Mouse (Mus musculus) limb, embryonic 13.5 days (tissue): ENCODE measurements at regions not wholly inside any gene's neighbourhood (a gene's known extent, or its start where the extent isn't known, plus 50 kb on each side); places are given as distances from the start of the nearest gene placed in this dataset.

Experiments used
- ATAC-seq: fragments of 200-750 bp; cut with Nextera tagmentation; 2 replicates; pipeline ENCODE4 v1.8.0; 2017; ENCODE audit warnings: low read depth, moderate number of reproducible peaks, moderate TSS enrichment; ENCODE audit not compliant: low FRiP score
- H3K27ac ChIP-seq: fragments of 300-500 bp; sonication (generic); 2 replicates; pipeline ENCODE4 v1.5.1; 2015; ENCODE audit warnings: inconsistent platforms, mild to moderate bottlenecking, moderate library complexity
- H3K27me3 ChIP-seq: fragments of 300-500 bp; sonication (generic); 2 replicates; pipeline ENCODE4 v1.6.1; 2015; ENCODE audit warnings: mild to moderate bottlenecking, inconsistent platforms
- H3K36me3 ChIP-seq: fragments of 300-500 bp; sonication (generic); 2 replicates; pipeline ENCODE4 v1.6.1; 2015; ENCODE audit warnings: inconsistent platforms, mild to moderate bottlenecking, moderate library complexity
- H3K4me1 ChIP-seq: fragments of 300-500 bp; sonication (generic); 2 replicates; pipeline ENCODE4 v1.6.1; 2015; ENCODE audit warnings: inconsistent platforms
- H3K4me2 ChIP-seq: fragments of 300-500 bp; sonication (generic); replicated peaks from 2 replicates; pipeline ENCODE4 v1.6.1; 2015; ENCODE audit warnings: inconsistent platforms, mild to moderate bottlenecking, moderate library complexity
- H3K4me3 ChIP-seq: fragments of 300-500 bp; sonication (generic); 2 replicates; pipeline ENCODE4 v1.5.1; 2015; ENCODE audit warnings: moderate library complexity, mild to moderate bottlenecking, inconsistent platforms
- H3K9ac ChIP-seq: fragments of 300-500 bp; sonication (generic); 2 replicates; pipeline ENCODE4 v1.6.1; 2015; ENCODE audit warnings: mild to moderate bottlenecking, inconsistent platforms
- H3K9me3 ChIP-seq: fragments of 300-500 bp; sonication (generic); 2 replicates; pipeline ENCODE4 v1.6.1; 2016; ENCODE audit warnings: inconsistent platforms
- WGBS: fragments of 180-500 bp; shearing (Covaris S2); methylation state at CpG from one replicate; pipeline ENCODE4 v1.1.7; 2015; 5-methylcytosine and 5-hydroxymethylcytosine counted together

DNA sequence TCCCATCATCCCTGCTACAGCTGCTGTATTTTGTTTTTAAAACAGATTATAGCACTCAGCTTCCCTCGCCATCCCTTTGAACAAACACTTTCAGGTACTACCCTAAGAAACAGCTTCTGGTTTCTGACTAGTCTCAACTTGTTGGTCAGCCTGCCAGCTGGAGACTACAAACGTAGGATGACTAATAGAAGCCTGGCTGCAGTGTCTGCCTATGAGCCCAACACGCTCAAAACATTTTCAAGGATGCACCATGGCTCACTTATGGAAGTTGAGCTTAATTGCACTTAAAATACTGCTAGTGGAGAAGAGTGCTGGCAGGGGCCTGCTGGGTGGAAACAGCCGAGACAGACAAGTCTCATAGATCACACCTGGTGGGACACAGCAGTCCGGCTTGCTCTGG is 234.4 kb upstream of the Tenm4 start:
- no peak overlapping the region for H3K9ac ChIP-seq
- no peaks in the 10 kb centered on the region for H3K9me3 ChIP-seq
- no peaks in the 10 kb centered on the region for H3K4me1 ChIP-seq
- no peak overlapping the region for H3K4me3 ChIP-seq
- 77% methylated on average over 5 of the region's 5 CpGs for WGBS
- H3K27ac ChIP-seq, result no peak overlapping the region
- H3K27me3 ChIP-seq, result no peaks in the 10 kb centered on the region
- H3K4me2 ChIP-seq, result no peak overlapping the region
- no peaks in the 10 kb centered on the region for H3K36me3 ChIP-seq
- no peak for ATAC-seq

DNA sequence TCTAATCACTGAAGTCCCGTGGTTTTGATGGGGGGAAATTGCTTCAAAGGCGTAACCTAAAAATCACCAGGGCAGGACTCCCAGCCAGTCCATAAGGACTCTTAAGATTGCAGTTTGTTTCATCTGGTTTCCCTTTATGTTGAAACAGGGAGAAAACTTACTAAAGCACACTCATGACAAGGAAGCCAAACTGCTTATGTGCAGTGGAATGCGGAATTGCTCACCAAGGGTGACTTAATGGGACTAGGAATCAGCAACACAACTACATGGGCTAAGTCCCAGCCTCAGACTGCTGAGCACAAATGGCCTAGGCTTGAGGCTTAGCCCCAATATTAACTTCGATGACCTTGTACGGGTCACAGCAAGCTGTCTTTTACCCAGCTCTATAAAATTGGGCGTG is 227.6 kb upstream of the Tenm4 start:
- Histone ChIP-seq H3K27me3 (no peaks in the 10 kb centered on the region), H3K9ac (no peak overlapping the region), H3K4me2 (no peak overlapping the region), H3K4me3 (no peak overlapping the region), H3K4me1 (no peaks in the 10 kb centered on the region), H3K27ac (no peak overlapping the region), H3K9me3 (no peaks in the 10 kb centered on the region), H3K36me3 (no peaks in the 10 kb centered on the region)
- ATAC-seq, result no peak
- 80% methylated on average over 6 of the region's 6 CpGs for WGBS

DNA sequence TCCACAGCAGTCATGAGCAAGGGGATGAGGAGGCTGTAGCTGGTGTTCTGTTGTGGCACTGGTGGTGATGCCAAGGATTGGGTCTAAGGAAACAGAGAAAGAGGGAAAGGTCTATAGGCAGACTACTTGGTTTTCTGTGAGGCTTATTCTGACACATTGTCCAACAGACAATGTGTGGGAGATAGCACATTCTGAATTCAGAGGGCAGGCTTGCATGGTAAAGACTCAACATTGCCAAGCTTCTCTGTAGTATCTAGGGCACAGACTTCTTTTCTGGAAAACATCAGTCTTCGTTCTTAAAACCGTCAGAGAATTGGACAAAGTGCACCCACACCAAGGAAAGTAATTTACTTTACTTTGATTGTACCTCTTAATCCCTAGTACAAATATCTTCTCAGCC is 218.7 kb upstream of the Tenm4 start:
- no peak for ATAC-seq
- H3K4me3 ChIP-seq, result no peak overlapping the region
- H3K4me2 ChIP-seq, result no peak overlapping the region
- 90% methylated on average over 2 of the region's 2 CpGs for WGBS
- H3K36me3 ChIP-seq, result no peaks in the 10 kb centered on the region
- H3K27ac ChIP-seq, result no peak overlapping the region
- no peaks in the 10 kb centered on the region for H3K9me3 ChIP-seq
- no peaks in the 10 kb centered on the region for H3K4me1 ChIP-seq
- H3K9ac ChIP-seq, result no peak overlapping the region
- H3K27me3 ChIP-seq, result no peaks in the 10 kb centered on the region

DNA sequence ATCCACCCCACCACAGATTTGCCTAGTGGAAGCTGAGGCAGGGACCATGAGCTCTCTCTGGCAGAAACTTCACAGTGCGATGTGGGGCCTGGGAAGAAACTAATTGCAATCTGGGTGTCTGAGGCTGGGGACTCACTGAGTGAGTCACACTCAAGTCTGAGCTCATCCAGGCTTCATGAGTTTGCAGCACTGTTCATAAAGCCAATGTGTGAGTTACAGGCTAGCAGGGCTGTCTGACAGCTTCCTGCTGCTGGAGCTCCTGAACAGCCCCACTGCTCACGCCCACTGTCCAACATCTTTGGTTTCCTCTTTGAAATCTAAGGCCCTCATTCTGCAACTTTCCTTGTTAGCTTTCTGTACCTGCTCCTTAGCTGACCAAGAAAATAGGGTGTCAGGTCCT is 216.5 kb upstream of the Tenm4 start:
- Histone ChIP-seq H3K9ac (no peak overlapping the region), H3K27me3 (no peaks in the 10 kb centered on the region), H3K36me3 (no peaks in the 10 kb centered on the region), H3K9me3 (no peaks in the 10 kb centered on the region), H3K4me1 (no peaks in the 10 kb centered on the region), H3K4me3 (no peak overlapping the region), H3K27ac (no peak overlapping the region), H3K4me2 (no peak overlapping the region)
- ATAC-seq, result no peak
- WGBS, result 88% methylated on average over 2 of the region's 2 CpGs

DNA sequence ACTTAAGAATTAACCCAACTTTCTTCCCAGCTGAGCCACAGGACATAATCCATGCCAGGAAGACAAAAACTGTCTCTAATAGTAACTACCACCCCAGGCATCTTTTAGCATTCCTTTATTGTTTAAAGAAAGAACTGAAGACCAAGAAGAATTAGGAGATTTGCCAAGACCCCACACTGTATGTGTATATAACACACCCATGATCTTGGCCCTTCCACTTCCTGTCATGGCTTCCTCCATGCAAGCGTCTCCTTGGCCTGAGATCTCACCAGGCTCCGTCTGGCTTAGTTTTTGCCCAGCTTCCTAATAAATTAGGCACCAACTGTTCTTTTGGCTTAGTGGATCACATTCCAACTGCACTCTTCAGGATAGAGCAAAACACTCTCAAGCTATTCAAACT is 215.9 kb upstream of the Tenm4 start:
- H3K4me1 ChIP-seq, result no peaks in the 10 kb centered on the region
- no peak for ATAC-seq
- H3K9me3 ChIP-seq, result no peaks in the 10 kb centered on the region
- H3K27me3 ChIP-seq, result no peaks in the 10 kb centered on the region
- no peak overlapping the region for H3K9ac ChIP-seq
- H3K4me3 ChIP-seq, result no peak overlapping the region
- no peaks in the 10 kb centered on the region for H3K36me3 ChIP-seq
- WGBS, result 75% methylated on average over 2 of the region's 2 CpGs
- no peak overlapping the region for H3K4me2 ChIP-seq
- no peak overlapping the region for H3K27ac ChIP-seq

DNA sequence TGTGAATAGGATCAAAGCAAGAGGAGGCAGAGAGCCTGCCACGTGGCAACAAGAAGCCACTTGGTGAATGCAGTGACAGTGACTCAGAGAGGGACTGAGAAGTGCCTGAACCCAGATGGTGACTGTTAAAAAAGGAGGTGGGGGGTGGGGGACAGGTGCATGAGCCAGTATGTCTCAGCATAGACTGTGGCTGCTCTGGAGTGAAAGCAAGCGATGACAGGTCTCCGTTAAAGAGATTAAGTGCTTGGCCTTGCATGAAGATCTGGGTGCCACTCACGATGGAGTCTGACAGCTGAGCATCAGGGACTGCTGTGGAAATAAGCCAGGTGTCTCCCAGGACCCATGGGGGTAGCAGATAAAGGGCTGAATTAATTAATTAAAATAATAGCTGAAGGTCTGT is 212.0 kb upstream of the Tenm4 start:
- no peaks in the 10 kb centered on the region for H3K27me3 ChIP-seq
- no peak for ATAC-seq
- 70% methylated on average over 4 of the region's 4 CpGs for WGBS

DNA sequence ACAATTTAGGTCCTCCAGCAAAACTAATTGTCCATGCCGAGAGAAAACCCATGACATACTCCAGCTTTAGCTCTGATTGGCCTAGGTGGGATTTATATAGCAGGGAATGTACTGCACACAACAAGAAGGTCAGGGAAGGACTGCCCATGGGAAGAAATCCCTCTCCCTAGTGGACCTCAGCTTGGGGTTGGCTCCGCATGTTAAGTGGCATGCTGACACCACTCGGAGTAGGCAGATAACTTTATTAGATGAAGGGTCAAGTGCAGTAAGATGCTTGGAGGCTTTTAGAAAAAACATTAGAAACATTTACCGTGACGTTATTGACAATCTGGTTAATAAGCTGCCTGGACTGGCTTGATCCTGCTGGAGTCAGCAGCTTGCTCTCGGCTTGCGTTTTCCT is 199.2 kb upstream of the Tenm4 start:
- 80% methylated on average over 7 of the region's 7 CpGs for WGBS
- H3K27ac ChIP-seq, result no peak overlapping the region
- no peak for ATAC-seq

More for the DNA sequence above, 212.0 kb upstream of the Tenm4 start:
- Histone ChIP-seq H3K4me3 (no peak overlapping the region), H3K4me1 (no peaks in the 10 kb centered on the region), H3K27ac (no peak overlapping the region), H3K36me3 (no peaks in the 10 kb centered on the region), H3K9me3 (no peaks in the 10 kb centered on the region), H3K4me2 (no peak overlapping the region), H3K9ac (no peak overlapping the region)

DNA sequence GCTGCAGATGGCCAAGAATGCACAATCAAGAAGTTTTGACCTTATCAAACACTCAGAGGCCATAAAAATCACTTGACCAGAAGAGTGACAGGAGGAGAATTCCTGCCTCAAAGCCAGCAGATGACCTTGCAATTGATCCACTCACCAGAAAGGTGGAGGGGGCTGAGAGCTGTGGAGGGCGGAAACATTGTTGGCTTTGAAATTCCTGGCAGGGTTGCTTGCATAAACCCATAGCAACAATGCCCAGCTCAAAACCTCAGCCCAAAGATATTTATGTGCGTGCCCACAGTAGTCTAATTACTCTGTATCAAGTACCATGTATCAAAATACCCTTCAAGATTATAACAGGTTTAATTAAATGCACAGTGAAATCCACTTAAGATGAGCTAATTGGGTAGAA is 197.0 kb upstream of the Tenm4 start:
- H3K9ac ChIP-seq, result no peak overlapping the region
- H3K4me2 ChIP-seq, result no peak overlapping the region
- H3K27me3 ChIP-seq, result no peaks in the 10 kb centered on the region
- no peak overlapping the region for H3K27ac ChIP-seq
- H3K4me1 ChIP-seq, result no peaks in the 10 kb centered on the region
- WGBS, result 89% methylated on average over 2 of the region's 2 CpGs
- H3K36me3 ChIP-seq, result no peaks in the 10 kb centered on the region
- no peak overlapping the region for H3K4me3 ChIP-seq
- no peak for ATAC-seq
- H3K9me3 ChIP-seq, result no peaks in the 10 kb centered on the region

More for the DNA sequence above, 199.2 kb upstream of the Tenm4 start:
- no peak overlapping the region for H3K4me3 ChIP-seq
- H3K36me3 ChIP-seq, result no peaks in the 10 kb centered on the region
- H3K9ac ChIP-seq, result no peak overlapping the region
- no peak overlapping the region for H3K4me2 ChIP-seq
- no peaks in the 10 kb centered on the region for H3K9me3 ChIP-seq
- no peaks in the 10 kb centered on the region for H3K4me1 ChIP-seq
- H3K27me3 ChIP-seq, result no peaks in the 10 kb centered on the region

DNA sequence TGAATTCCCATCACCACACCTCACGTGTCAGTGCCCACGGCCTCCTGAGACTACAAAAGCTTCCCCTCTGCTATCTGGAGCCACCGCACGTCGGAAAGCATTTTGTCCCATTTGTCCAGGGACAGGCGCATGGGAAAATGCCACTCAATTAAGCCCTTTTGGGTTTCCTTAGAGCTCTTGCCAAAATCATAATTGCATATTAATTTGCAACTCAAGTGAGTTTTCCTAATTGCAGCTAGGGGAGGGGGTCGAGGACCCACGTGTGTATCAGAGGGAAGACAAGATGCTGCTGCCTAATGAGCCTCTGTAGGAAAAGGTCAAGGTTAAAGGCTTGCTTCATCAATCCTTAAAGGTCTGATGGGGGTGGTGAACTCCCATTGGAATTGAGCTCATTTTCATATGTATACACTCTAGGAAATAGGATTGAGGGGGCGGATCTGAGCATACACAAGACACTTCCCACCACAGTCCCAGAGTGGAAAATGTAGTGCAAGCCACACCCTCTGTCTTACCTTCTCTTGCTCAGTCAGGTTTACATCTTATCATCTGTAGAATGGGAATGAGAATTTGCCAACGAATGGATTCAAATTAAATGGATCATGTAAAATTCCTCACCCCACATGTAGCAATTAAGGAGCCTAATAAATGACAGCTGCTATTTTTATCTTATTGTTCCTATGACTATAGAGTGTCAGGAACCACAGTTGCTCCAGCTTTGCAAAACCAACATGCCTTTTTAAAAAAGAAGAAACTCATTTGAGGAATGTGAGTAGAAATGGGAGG is 179.6 kb upstream of the Tenm4 start:
- Histone ChIP-seq H3K27me3 (no peaks in the 10 kb centered on the region), H3K4me1 (no peaks in the 10 kb centered on the region), H3K9ac (no peak overlapping the region), H3K4me2 (no peak overlapping the region), H3K27ac (no peak overlapping the region), H3K4me3 (no peak overlapping the region), H3K36me3 (no peaks in the 10 kb centered on the region), H3K9me3 (no peaks in the 10 kb centered on the region)
- no peak for ATAC-seq
- 66% methylated on average over 10 of the region's 10 CpGs for WGBS

DNA sequence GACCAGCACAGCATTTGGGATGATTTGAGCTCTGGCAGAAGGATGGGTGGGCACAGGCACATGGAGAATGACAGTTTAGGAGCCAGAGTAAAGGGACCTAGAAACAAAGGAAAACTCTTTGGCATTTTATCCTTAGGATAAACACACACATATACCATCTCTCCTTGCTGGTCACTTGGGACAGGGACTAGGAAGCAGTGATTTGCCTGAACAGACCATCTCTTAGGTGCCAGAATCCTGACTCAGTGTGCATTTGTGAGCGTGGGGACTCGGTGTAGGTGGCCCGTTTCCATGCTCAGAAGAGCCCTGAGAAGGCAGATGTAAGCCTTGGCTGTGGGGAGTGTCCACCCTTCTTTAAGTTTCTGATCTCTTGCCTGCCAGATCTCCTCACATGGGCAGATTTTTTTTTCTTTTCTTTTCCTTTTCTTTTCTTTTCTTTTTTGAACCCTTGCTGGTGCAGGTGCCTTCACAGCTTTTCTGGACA is 179.0 kb upstream of the Tenm4 start:
- H3K4me2 ChIP-seq, result no peak overlapping the region
- H3K36me3 ChIP-seq, result no peaks in the 10 kb centered on the region
- no peaks in the 10 kb centered on the region for H3K9me3 ChIP-seq
- no peak overlapping the region for H3K9ac ChIP-seq
- no peak for ATAC-seq
- no peak overlapping the region for H3K4me3 ChIP-seq
- no peak overlapping the region for H3K27ac ChIP-seq
- 84% methylated on average over 3 of the region's 3 CpGs for WGBS
- H3K27me3 ChIP-seq, result no peaks in the 10 kb centered on the region
- H3K4me1 ChIP-seq, result no peaks in the 10 kb centered on the region

DNA sequence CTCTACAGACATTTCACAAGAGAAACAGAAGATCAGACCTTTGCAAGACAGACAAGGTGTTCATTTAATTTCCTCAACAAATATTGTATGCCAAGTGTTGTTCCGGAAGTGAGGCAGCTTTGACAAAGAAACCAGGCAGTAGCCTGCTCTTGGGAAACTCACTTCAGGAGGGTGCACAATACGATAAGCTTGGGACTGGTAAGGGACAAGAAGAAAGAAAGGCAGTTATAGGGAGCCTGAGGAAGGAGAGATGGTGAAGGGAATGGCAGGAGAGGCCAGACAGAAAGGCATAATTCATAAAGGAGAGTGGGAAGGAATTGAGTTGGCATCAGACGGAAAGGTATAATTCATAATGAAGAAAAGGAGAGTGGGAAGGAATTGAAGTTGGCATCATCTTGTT is 178.5 kb upstream of the Tenm4 start:
- Histone ChIP-seq H3K36me3 (no peaks in the 10 kb centered on the region), H3K9me3 (no peaks in the 10 kb centered on the region), H3K4me2 (no peak overlapping the region), H3K9ac (no peak overlapping the region), H3K27ac (no peak overlapping the region), H3K4me3 (no peak overlapping the region), H3K27me3 (no peaks in the 10 kb centered on the region), H3K4me1 (no peaks in the 10 kb centered on the region)
- ATAC-seq, result no peak
- 81% methylated on average over 3 of the region's 3 CpGs for WGBS

DNA sequence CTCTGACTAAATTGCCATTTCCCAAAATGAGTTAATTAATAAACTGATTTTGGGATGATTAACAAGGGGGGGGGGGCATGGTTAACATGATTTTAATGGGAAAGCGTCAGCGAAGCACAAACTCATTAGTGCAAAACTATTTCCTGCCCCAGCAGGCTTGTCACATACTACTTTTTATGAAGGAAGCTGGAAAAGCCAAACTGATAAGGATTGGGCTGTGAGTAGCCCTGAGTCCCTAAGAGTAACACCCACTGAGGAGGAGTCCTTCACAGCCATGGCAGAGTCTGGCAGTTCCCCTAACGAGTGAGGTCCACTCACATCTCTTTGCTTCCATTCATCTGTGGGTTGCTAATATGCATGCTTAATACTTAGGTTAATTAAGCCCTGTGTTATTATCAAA is 173.9 kb upstream of the Tenm4 start:
- Histone ChIP-seq H3K4me1 (no peaks in the 10 kb centered on the region), H3K27me3 (no peaks in the 10 kb centered on the region), H3K4me3 (no peak overlapping the region), H3K9ac (no peak overlapping the region), H3K36me3 (no peaks in the 10 kb centered on the region), H3K4me2 (no peak overlapping the region), H3K27ac (no peak overlapping the region), H3K9me3 (no peaks in the 10 kb centered on the region)
- 64% methylated on average over 3 of the region's 3 CpGs for WGBS
- ATAC-seq, result no peak

DNA sequence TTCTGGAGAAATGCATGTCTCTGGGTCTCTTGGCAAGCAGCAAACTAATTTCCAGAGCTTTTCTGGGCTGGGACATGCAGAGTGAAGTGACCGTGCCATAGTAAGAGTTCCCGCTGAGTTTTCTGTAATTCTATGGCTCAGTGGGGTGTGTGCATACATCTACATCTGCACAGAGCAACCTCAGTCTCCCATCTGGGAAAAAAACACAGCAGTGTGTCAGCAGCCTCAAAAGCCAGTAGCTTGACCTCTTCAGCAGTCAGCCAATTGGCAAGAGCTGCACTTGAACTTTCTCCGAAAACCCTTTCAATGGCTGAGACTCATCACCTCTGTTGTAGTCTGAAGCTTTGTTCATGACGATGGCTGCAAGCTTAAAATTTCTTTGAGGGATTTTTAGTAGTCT is 171.9 kb upstream of the Tenm4 start:
- Histone ChIP-seq H3K27ac (no peak overlapping the region), H3K9me3 (no peaks in the 10 kb centered on the region), H3K4me2 (no peak overlapping the region), H3K27me3 (no peaks in the 10 kb centered on the region), H3K36me3 (no peaks in the 10 kb centered on the region), H3K9ac (no peak overlapping the region), H3K4me3 (no peak overlapping the region), H3K4me1 (no peaks in the 10 kb centered on the region)
- ATAC-seq, result no peak
- WGBS, result 68% methylated on average over 4 of the region's 4 CpGs
